Mouse (Mus musculus) central nervous system, embryonic 11.5 days (tissue): ENCODE measurements around the gene 4921507P07Rik. TPM values are rescaled to one million over a fixed set of nuclear protein-coding genes. Genes with fewer than 3 reads are reported as not detected.

Experiments used
- polyA plus RNA-seq: library from polyadenylated mRNA; depleted of rRNA; stranded (reverse); fragments of >200 nt; gene quantifications from 2 replicates; pipeline ENCODE4 v1.2.3, GENCODE M21; 2012; rRNA removed

The 4921507P07Rik gene
- 0.74 and 1.2 TPM in 2 replicates for polyA plus RNA-seq

GRCm38 (mm10) chr6:50596301-50597211 is at the start of gene 4921507P07Rik:
Gene 4921507P07Rik (minus strand): TSS chr6:50596632.

GRCm38 (mm10) chr6:50566141-50566996 is 30.1 kb downstream of the 4921507P07Rik start, which contains the start of gene Cycs:
Gene Cycs (minus strand): TSS chr6:50566538.

Other genes with a start within 250 kb of the 4921507P07Rik start
- 9.6 and 11.7 TPM in 2 replicates for gene Osbpl3, start 140.4 kb downstream of the 4921507P07Rik start, polyA plus RNA-seq
- gene Cycs, start 30.1 kb downstream of the 4921507P07Rik start, polyA plus RNA-seq = 50.3 TPM in 2 replicates
- 0.06 TPM in 1 of 2 replicates, not detected in the other for gene Npvf, start 57.8 kb upstream of the 4921507P07Rik start, polyA plus RNA-seq